Mouse (Mus musculus): ENCODE measurements around the gene Limk2. TPM values are rescaled to one million over a fixed set of nuclear protein-coding genes. Genes with fewer than 3 reads are reported as not detected.

Gene Limk2
- polyA plus RNA-seq, 1 experiment from 2014 or later, result 49.1 TPM

DNA sequence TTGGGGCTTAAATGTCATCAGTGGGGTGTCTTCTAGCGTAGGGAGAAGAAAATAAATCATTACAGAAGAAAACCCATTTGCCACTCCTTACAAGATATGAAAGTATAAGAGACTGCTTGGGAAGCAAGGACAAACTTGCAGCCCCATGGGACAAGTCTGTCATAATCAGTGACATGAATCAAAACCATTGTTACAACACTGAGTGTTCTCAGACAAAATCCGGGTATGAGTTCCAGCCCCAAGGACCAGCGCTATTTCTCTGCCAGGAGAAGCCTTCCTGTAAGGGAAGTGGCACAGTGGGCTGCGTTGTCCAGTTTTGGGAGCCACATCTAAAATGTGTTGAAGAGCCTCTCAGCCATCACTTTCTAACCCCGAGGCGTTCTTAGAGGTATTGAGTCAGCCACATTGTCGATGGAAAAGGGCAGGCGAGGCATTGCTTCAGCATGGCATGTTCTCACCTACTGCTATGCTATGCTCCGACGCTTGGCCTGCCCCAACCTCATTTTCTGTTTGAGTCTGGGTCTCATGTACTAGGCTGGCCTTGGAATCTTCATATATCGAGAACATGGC is 74.8 kb downstream of the Limk2 start:
- H3K4me1 ChIP-seq (ENCODE audit: insufficient read depth), result peaks cover 21% of the 10 kb centered on the region
- ATAC-seq (ENCODE audit: insufficient read depth) (no peak), DNase-seq (no peak)
- H3K27ac ChIP-seq (ENCODE audit: low read depth), result peak overlapping the region; percentile 1; the same call in 1 of the 2 replicates
- H3K27me3 ChIP-seq (ENCODE audit: insufficient read depth, low read length), result no peaks in the 10 kb centered on the region
- WGBS, result 83% methylated on average over 11 of the region's 11 CpGs
- no peak overlapping the region for H3K9ac ChIP-seq
- no peaks in the 10 kb centered on the region for H3K36me3 ChIP-seq (ENCODE audit: insufficient read depth)
- H3K4me2 ChIP-seq, result no peak overlapping the region
- no peak overlapping the region for H3K4me3 ChIP-seq (ENCODE audit: low read depth, low read length)
- no peak for TF ChIP-seq CTCF (IDR thresholded peaks at IDR 0.05; ENCODE audit: low read depth)
- no peaks in the 10 kb centered on the region for H3K9me3 ChIP-seq (ENCODE audit: low read depth, low read length)

DNA sequence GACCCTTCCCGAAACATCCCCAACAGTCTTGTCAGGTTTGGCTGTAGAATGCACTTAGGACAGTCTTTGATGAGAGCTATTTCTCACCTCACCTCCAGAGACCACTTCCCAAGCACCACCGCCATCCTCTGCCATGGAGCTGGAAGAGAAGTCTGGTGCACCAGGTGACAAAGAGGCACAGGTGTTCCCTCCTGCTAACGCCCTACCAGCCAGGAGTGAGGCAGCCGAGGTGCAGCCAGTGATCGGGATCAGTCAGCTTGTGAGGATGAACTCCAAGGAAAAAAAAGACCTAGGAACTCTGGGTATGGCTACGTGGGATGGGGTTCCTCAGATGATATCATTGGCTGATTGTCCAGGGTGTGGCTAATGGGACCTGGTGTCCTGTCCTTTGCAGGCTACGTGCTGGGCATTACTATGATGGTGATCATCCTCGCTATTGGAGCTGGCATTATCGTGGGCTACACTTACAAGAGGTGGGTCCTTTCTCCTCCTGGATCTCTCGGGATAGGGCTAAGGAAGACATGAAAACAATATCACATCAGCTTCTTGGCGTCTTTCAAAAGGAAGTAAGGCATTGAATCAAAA is 75.8 kb downstream of the Limk2 start:
- no peak overlapping the region for H3K4me2 ChIP-seq
- no peaks in the 10 kb centered on the region for H3K9me3 ChIP-seq (ENCODE audit: low read depth, low read length)
- ATAC-seq (ENCODE audit: insufficient read depth) (no peak), DNase-seq (no peak)
- 85% methylated on average over 11 of the region's 11 CpGs for WGBS
- H3K27ac ChIP-seq (ENCODE audit: low read depth), result no peak overlapping the region
- no peaks in the 10 kb centered on the region for H3K27me3 ChIP-seq (ENCODE audit: insufficient read depth, low read length)
- H3K4me1 ChIP-seq (ENCODE audit: insufficient read depth), result peaks cover 21% of the 10 kb centered on the region
- H3K9ac ChIP-seq, result no peak overlapping the region
- no peaks in the 10 kb centered on the region for H3K36me3 ChIP-seq (ENCODE audit: insufficient read depth)
- TF ChIP-seq CTCF (IDR thresholded peaks at IDR 0.05; ENCODE audit: low read depth), result no peak
- no peak overlapping the region for H3K4me3 ChIP-seq (ENCODE audit: low read depth, low read length)

DNA sequence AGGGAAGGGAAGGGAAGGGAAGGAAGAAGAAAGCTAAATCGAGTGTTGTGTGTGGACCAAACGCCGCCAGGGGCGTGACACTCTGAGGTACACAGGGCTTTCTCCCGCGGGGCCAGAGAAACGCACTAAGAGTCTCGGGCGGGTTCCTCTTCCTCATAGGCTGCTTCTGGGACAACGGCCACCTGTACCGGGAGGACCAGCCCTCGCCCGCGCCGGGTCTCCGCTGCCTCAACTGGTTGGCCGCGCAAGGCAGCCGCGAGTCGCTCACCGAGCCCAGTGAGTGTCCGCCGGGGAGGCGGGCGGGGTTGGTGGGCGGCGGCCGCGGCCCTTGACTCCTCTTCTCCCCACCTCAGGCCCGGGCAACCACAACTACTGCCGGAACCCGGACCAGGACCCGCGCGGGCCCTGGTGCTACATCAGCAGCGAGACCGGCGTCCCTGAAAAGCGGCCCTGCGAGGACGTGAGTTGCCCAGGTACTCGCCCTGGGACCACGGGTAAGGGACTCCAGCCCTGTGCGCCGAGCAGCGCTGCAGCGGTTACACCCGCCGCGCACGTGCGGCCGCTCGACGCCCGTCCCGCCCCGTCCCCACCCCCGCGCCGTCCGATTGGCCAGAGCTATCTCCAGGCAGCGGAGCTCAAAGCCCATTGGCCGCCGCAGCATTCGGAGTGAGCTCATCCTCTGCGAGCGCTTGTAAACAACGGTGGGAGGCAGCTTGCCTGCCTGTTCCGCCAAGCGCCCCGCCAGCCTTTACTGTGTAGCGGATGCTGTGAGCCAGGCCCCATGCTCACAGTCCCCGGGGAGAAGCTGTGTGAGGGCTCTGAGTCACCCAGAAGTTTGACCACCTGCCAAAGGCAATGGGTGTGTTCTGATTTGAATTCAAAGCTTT is 77.0 kb downstream of the Limk2 start:
- Histone ChIP-seq H3K36me3 (ENCODE audit: insufficient read depth) (no peaks in the 10 kb centered on the region), H3K4me3 (ENCODE audit: low read depth, low read length) (peak overlapping the region; percentile 45), H3K4me1 (ENCODE audit: insufficient read depth) (0 out of 2 replicates have a peak, but pooled peaks cover 12% of the 10 kb centered on the region), H3K9me3 (ENCODE audit: low read depth, low read length) (no peaks in the 10 kb centered on the region), H3K27me3 (ENCODE audit: insufficient read depth, low read length) (no peaks in the 10 kb centered on the region), H3K27ac (ENCODE audit: low read depth) (peak overlapping the region; percentile 81), H3K4me2 (peak overlapping the region; percentile 95), H3K9ac (peak overlapping the region; percentile 52)
- ATAC-seq (ENCODE audit: insufficient read depth), result peak; percentile 96
- WGBS, result under 1% methylated on average over 75 of the region's 75 CpGs
- peak; percentile 94 for DNase-seq
- peak; percentile 37; the same call in 1 of the 2 replicates for TF ChIP-seq CTCF (IDR thresholded peaks at IDR 0.05; ENCODE audit: low read depth)

DNA sequence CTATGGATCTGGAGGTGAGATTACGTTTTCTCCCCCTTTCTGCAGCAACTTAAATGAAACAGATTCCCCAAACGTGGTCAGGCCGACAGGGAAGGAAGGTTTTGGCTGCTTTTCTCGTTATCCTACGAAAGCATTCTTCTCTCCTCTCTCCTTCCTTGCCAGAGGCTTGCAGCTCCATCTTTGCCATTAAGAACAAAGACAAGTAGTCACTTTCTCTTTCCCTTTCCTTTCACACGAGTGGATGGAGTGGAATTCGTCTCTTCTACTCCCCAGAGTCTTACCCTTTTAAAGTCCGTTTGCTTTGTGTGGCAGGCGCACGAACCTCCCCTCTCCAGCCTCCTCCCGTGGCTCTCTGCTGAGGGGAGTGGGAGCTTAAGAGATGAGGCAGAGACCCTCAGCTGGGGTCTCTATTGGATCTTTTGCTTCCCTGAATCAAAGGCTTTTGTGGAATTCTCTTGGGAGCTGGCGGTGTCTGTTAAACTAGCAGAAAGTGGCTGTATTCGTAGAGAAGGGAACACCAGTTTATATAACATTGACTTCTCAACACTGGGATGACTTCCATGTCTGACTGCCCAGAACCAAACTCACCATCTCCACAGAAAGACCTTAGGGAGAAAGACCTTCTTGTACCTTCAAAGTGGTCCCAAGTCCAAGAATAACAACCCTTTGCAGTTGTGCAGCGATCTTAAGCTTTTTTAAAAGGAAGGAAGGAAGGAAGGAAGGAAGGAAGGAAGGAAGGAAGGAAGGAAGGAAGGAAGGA is 77.8 kb downstream of the Limk2 start:
- Histone ChIP-seq H3K9ac (peak overlapping the region; percentile 27), H3K27me3 (ENCODE audit: insufficient read depth, low read length) (no peaks in the 10 kb centered on the region), H3K36me3 (ENCODE audit: insufficient read depth) (no peaks in the 10 kb centered on the region), H3K4me1 (ENCODE audit: insufficient read depth) (0 out of 2 replicates have a peak, but pooled peaks cover 12% of the 10 kb centered on the region), H3K27ac (ENCODE audit: low read depth) (peak overlapping the region; percentile 26; the same call in 1 of the 2 replicates), H3K4me2 (peak overlapping the region; percentile 95), H3K9me3 (ENCODE audit: low read depth, low read length) (no peaks in the 10 kb centered on the region), H3K4me3 (ENCODE audit: low read depth, low read length) (peak overlapping the region; percentile 45)
- no peak for ATAC-seq (ENCODE audit: insufficient read depth)
- TF ChIP-seq CTCF (IDR thresholded peaks at IDR 0.05; ENCODE audit: low read depth), result no peak
- 3% methylated on average over 14 of the region's 14 CpGs for WGBS
- no peak for DNase-seq

DNA sequence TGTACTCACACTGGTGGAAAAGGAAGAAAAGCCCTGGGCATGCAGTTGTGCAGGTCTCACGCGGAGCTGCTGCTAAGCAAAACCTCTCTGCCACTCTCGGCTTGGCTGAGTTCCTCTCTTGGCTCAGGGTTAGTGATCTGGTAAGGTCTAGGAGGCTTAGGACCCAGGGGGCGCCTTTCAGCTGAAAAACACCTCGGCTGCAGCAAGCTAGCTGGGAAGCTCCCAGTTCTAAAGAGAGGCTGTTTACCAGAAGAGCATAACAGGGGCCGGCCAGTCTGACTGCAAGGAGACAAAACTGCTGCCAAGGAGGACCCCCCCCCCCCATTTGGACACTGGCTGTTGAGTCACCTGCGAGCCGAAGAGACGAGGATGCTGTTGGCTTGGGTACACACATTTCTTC is 78.4 kb downstream of the Limk2 start:
- H3K9me3 ChIP-seq (ENCODE audit: low read depth, low read length), result no peaks in the 10 kb centered on the region
- peak overlapping the region; percentile 95 for H3K4me2 ChIP-seq
- peak overlapping the region; percentile 45 for H3K4me3 ChIP-seq (ENCODE audit: low read depth, low read length)
- H3K4me1 ChIP-seq (ENCODE audit: insufficient read depth), result 0 out of 2 replicates have a peak, but pooled peaks cover 12% of the 10 kb centered on the region
- peak; percentile 58 for TF ChIP-seq CTCF (IDR thresholded peaks at IDR 0.05; ENCODE audit: low read depth)
- peak overlapping the region; percentile 27 for H3K9ac ChIP-seq
- 1% methylated on average over 9 of the region's 9 CpGs for WGBS
- peak overlapping the region; percentile 26; the same call in 1 of the 2 replicates for H3K27ac ChIP-seq (ENCODE audit: low read depth)
- H3K36me3 ChIP-seq (ENCODE audit: insufficient read depth), result no peaks in the 10 kb centered on the region
- DNase-seq, result peak; percentile 85
- no peak for ATAC-seq (ENCODE audit: insufficient read depth)
- no peaks in the 10 kb centered on the region for H3K27me3 ChIP-seq (ENCODE audit: insufficient read depth, low read length)

DNA sequence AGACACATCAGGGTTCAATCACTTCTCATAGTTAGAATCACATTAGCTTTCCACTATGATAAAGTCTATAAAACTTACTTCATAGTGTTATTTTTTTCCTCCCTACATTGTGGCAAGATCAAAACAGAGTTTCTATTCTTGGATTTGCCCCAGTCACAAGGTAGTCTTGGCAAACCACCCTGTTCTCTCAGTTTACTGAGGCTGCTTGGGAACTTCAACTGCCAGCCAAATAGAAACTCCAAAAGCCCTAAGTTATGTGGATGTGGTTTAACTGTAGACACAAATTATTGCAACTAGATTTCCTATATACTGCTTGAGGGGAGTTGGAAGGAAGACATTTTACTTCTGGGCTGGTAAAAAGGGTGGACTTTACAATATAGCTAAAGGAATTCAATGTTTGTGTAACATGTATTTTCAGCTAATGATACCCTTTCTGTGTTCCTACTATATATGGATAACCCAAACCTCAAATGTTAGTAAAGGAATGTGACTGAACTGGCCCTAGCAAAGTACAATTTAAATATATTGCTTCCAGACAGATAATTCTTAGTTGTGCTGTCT is 79.0 kb downstream of the Limk2 start, which contains the start of gene Pik3ip1:
TSS of gene Pik3ip1 (plus strand) at position 511 of the 561 bp plus-strand sequence.
- Histone ChIP-seq H3K36me3 (ENCODE audit: insufficient read depth) (no peaks in the 10 kb centered on the region), H3K4me1 (ENCODE audit: insufficient read depth) (0 out of 2 replicates have a peak, but pooled peaks cover 12% of the 10 kb centered on the region), H3K4me3 (ENCODE audit: low read depth, low read length) (peak within 1 kb of the TSS; percentile 45), H3K9ac (peak within 1 kb of the TSS; percentile 27), H3K9me3 (ENCODE audit: low read depth, low read length) (no peaks in the 10 kb centered on the region), H3K27me3 (ENCODE audit: insufficient read depth, low read length) (no peaks in the 10 kb centered on the region), H3K27ac (ENCODE audit: low read depth) (peak within 1 kb of the TSS; percentile 26; the same call in 1 of the 2 replicates), H3K4me2 (peak within 1 kb of the TSS; percentile 95)
- ATAC-seq (ENCODE audit: insufficient read depth) (no peak), DNase-seq (no peak)
- TF ChIP-seq CTCF (IDR thresholded peaks at IDR 0.05; ENCODE audit: low read depth), result no peak

All from lung, embryonic 14.5 days (tissue).